Mouse (Mus musculus): ENCODE results near the gene Mia3. TPM values are rescaled to one million over a fixed set of nuclear protein-coding genes. Genes with fewer than 3 reads are reported as not detected.
"Not testable (repeated sequence)": the region's sequence is repeated elsewhere in the genome, so short reads cannot be mapped to it uniquely, and the experiment has no call there.

Gene Mia3
- polyA plus RNA-seq, 1 experiment from 2014 or later, result 92.7 TPM

- no peak for ATAC-seq (ENCODE audit: borderline replicate concordance, extremely low read depth, low FRiP score, low TSS enrichment)
- no peak overlapping the region for H3K9ac ChIP-seq
- peaks cover 79% of the 10 kb centered on the region for H3K36me3 ChIP-seq
- H3K4me1 ChIP-seq, result no peaks in the 10 kb centered on the region
- H3K27me3 ChIP-seq, result no peaks in the 10 kb centered on the region
- no peak overlapping the region for H3K4me3 ChIP-seq
- H3K4me2 ChIP-seq, result no peak overlapping the region
- WGBS, result 88% methylated on average over 8 of the region's 8 CpGs
- H3K27ac ChIP-seq, result no peak overlapping the region
- H3K9me3 ChIP-seq, result no peaks in the 10 kb centered on the region
Measured at GRCm38 (mm10) chr1:183327171-183327570, 42.2 kb downstream of the Mia3 start.

- H3K36me3 ChIP-seq, result peaks cover 67% of the 10 kb centered on the region
- H3K27ac ChIP-seq, result no peak overlapping the region
- H3K9me3 ChIP-seq, result no peaks in the 10 kb centered on the region
- H3K9ac ChIP-seq, result no peak overlapping the region
- no peak overlapping the region for H3K4me2 ChIP-seq
- no peaks in the 10 kb centered on the region for H3K4me1 ChIP-seq
- no peak overlapping the region for H3K4me3 ChIP-seq
- H3K27me3 ChIP-seq, result no peaks in the 10 kb centered on the region
- 94% methylated on average over 6 of the region's 6 CpGs for WGBS
- ATAC-seq (ENCODE audit: borderline replicate concordance, extremely low read depth, low FRiP score, low TSS enrichment), result no peak
Measured at GRCm38 (mm10) chr1:183324433-183324832, 44.9 kb downstream of the Mia3 start.

- no peak overlapping the region for H3K9ac ChIP-seq
- no peaks in the 10 kb centered on the region for H3K27me3 ChIP-seq
- H3K4me3 ChIP-seq, result no peak overlapping the region
- no peak overlapping the region for H3K4me2 ChIP-seq
- no peaks in the 10 kb centered on the region for H3K9me3 ChIP-seq
- H3K4me1 ChIP-seq, result no peaks in the 10 kb centered on the region
- H3K36me3 ChIP-seq, result peaks cover 66% of the 10 kb centered on the region
- no peak overlapping the region for H3K27ac ChIP-seq
- 90% methylated on average over 2 of the region's 2 CpGs for WGBS
- no peak for ATAC-seq (ENCODE audit: borderline replicate concordance, extremely low read depth, low FRiP score, low TSS enrichment)
Measured at GRCm38 (mm10) chr1:183323923-183324322, 45.4 kb downstream of the Mia3 start.

- not testable (repeated sequence) for H3K9me3 ChIP-seq; H3K4me2 ChIP-seq; H3K4me3 ChIP-seq; H3K9ac ChIP-seq; H3K27ac ChIP-seq; ATAC-seq (ENCODE audit: borderline replicate concordance, extremely low read depth, low FRiP score, low TSS enrichment); H3K27me3 ChIP-seq; H3K4me1 ChIP-seq
- WGBS, result 81% methylated on average over 5 of the region's 5 CpGs
- peaks cover 63% of the 10 kb centered on the region for H3K36me3 ChIP-seq
Measured at GRCm38 (mm10) chr1:183322496-183322895, 46.9 kb downstream of the Mia3 start.

- H3K27ac ChIP-seq, result no peak overlapping the region
- H3K36me3 ChIP-seq, result peaks cover 63% of the 10 kb centered on the region
- H3K9me3 ChIP-seq, result no peaks in the 10 kb centered on the region
- no peaks in the 10 kb centered on the region for H3K4me1 ChIP-seq
- H3K4me2 ChIP-seq, result no peak overlapping the region
- ATAC-seq (ENCODE audit: borderline replicate concordance, extremely low read depth, low FRiP score, low TSS enrichment), result no peak
- H3K27me3 ChIP-seq, result no peaks in the 10 kb centered on the region
- no peak overlapping the region for H3K9ac ChIP-seq
- WGBS, result 61% methylated on average over 3 of the region's 3 CpGs
- H3K4me3 ChIP-seq, result no peak overlapping the region
Measured at GRCm38 (mm10) chr1:183320708-183321107, 48.6 kb downstream of the Mia3 start.

- no peak overlapping the region for H3K4me2 ChIP-seq
- no peaks in the 10 kb centered on the region for H3K9me3 ChIP-seq
- H3K4me1 ChIP-seq, result no peaks in the 10 kb centered on the region
- no peak overlapping the region for H3K27ac ChIP-seq
- ATAC-seq (ENCODE audit: borderline replicate concordance, extremely low read depth, low FRiP score, low TSS enrichment), result no peak
- 92% methylated on average over 2 of the region's 2 CpGs for WGBS
- H3K9ac ChIP-seq, result no peak overlapping the region
- no peak overlapping the region for H3K4me3 ChIP-seq
- H3K27me3 ChIP-seq, result no peaks in the 10 kb centered on the region
- peaks cover 56% of the 10 kb centered on the region for H3K36me3 ChIP-seq
Measured at GRCm38 (mm10) chr1:183315783-183316182, 53.6 kb downstream of the Mia3 start.

GRCm38 (mm10) chr1:183312076-183312475 lies 57.3 kb downstream of the Mia3 start:
- H3K4me1 ChIP-seq, result no peaks in the 10 kb centered on the region
- H3K27ac ChIP-seq, result no peak overlapping the region
- H3K4me2 ChIP-seq, result no peak overlapping the region
- H3K36me3 ChIP-seq, result peaks cover 39% of the 10 kb centered on the region
- WGBS, result 85% methylated on average over 2 of the region's 2 CpGs
- no peak overlapping the region for H3K4me3 ChIP-seq
- H3K9ac ChIP-seq, result no peak overlapping the region
- no peak for ATAC-seq (ENCODE audit: borderline replicate concordance, extremely low read depth, low FRiP score, low TSS enrichment)
- H3K9me3 ChIP-seq, result no peaks in the 10 kb centered on the region
- no peaks in the 10 kb centered on the region for H3K27me3 ChIP-seq

GRCm38 (mm10) chr1:183309601-183310000 lies 59.8 kb downstream of the Mia3 start:
- H3K4me1 ChIP-seq; H3K9me3 ChIP-seq; H3K4me2 ChIP-seq; ATAC-seq (ENCODE audit: borderline replicate concordance, extremely low read depth, low FRiP score, low TSS enrichment); H3K27ac ChIP-seq; H3K4me3 ChIP-seq; H3K27me3 ChIP-seq; H3K9ac ChIP-seq: not testable (repeated sequence)
- peaks cover 17% of the 10 kb centered on the region for H3K36me3 ChIP-seq
- WGBS, result 78% methylated on average over 2 of the region's 2 CpGs

- Histone ChIP-seq H3K36me3 (peaks cover 11% of the 10 kb centered on the region), H3K9me3 (no peaks in the 10 kb centered on the region)
Measured at GRCm38 (mm10) chr1:183308476-183308875, 60.9 kb downstream of the Mia3 start.

GRCm38 (mm10) chr1:183307555-183307954 lies 61.8 kb downstream of the Mia3 start:
- Histone ChIP-seq H3K4me3 (no peak overlapping the region), H3K4me1 (no peaks in the 10 kb centered on the region), H3K27ac (no peak overlapping the region), H3K9me3 (no peaks in the 10 kb centered on the region), H3K4me2 (no peak overlapping the region), H3K9ac (no peak overlapping the region), H3K36me3 (peaks cover 9% of the 10 kb centered on the region), H3K27me3 (no peaks in the 10 kb centered on the region)
- no peak for ATAC-seq (ENCODE audit: borderline replicate concordance, extremely low read depth, low FRiP score, low TSS enrichment)
- WGBS, result 81% methylated on average over 3 of the region's 3 CpGs

More at GRCm38 (mm10) chr1:183308476-183308875, 60.9 kb downstream of the Mia3 start:
- no peak for ATAC-seq (ENCODE audit: borderline replicate concordance, extremely low read depth, low FRiP score, low TSS enrichment)
- Histone ChIP-seq H3K27ac (no peak overlapping the region), H3K27me3 (no peaks in the 10 kb centered on the region), H3K4me2 (no peak overlapping the region), H3K4me1 (no peaks in the 10 kb centered on the region), H3K4me3 (no peak overlapping the region), H3K9ac (no peak overlapping the region)
- WGBS, result 93% methylated on average over 1 of the region's 1 CpGs

- no peak for ATAC-seq (ENCODE audit: borderline replicate concordance, extremely low read depth, low FRiP score, low TSS enrichment)
- no peak overlapping the region for H3K4me2 ChIP-seq
- H3K27ac ChIP-seq, result no peak overlapping the region
- H3K36me3 ChIP-seq, result no peaks in the 10 kb centered on the region
- no peaks in the 10 kb centered on the region for H3K9me3 ChIP-seq
- 85% methylated on average over 6 of the region's 6 CpGs for WGBS
- H3K9ac ChIP-seq, result no peak overlapping the region
- no peak overlapping the region for H3K4me3 ChIP-seq
- H3K27me3 ChIP-seq, result no peaks in the 10 kb centered on the region
- H3K4me1 ChIP-seq, result no peaks in the 10 kb centered on the region
Measured at GRCm38 (mm10) chr1:183299161-183299560, 70.2 kb downstream of the Mia3 start.

GRCm38 (mm10) chr1:183297886-183298489 lies 71.4 kb downstream of the Mia3 start:
- peak; percentile 24; the same call in 1 of the 2 replicates for ATAC-seq (ENCODE audit: borderline replicate concordance, extremely low read depth, low FRiP score, low TSS enrichment)

GRCm38 (mm10) chr1:183297473-183297885 lies 71.9 kb downstream of the Mia3 start:
- Histone ChIP-seq H3K9ac (peak overlapping the region; percentile 44), H3K4me3 (peak overlapping the region; percentile 51), H3K9me3 (no peaks in the 10 kb centered on the region), H3K27me3 (no peaks in the 10 kb centered on the region), H3K4me1 (no peaks in the 10 kb centered on the region), H3K4me2 (peak overlapping the region; percentile 57), H3K36me3 (peaks cover 12% of the 10 kb centered on the region), H3K27ac (peak overlapping the region; percentile 51)
- no peak for ATAC-seq (ENCODE audit: borderline replicate concordance, extremely low read depth, low FRiP score, low TSS enrichment)
- WGBS, result under 1% methylated on average over 30 of the region's 30 CpGs

More at GRCm38 (mm10) chr1:183297886-183298489, 71.4 kb downstream of the Mia3 start:
- no peaks in the 10 kb centered on the region for H3K9me3 ChIP-seq
- H3K36me3 ChIP-seq, result peaks cover 9% of the 10 kb centered on the region
- peak overlapping the region; percentile 57 for H3K4me2 ChIP-seq
- H3K9ac ChIP-seq, result peak overlapping the region; percentile 44
- under 1% methylated on average over 20 of the region's 20 CpGs for WGBS
- H3K27me3 ChIP-seq, result no peaks in the 10 kb centered on the region
- no peaks in the 10 kb centered on the region for H3K4me1 ChIP-seq
- H3K27ac ChIP-seq, result peak overlapping the region; percentile 51
- peak overlapping the region; percentile 51 for H3K4me3 ChIP-seq

Data from lung, embryonic 15.5 days (tissue).